Mouse (Mus musculus) erythroblast, adult 5-6 weeks (primary cell): ENCODE measurements around the gene Gm9918. TPM values are rescaled to one million over a fixed set of nuclear protein-coding genes. Genes with fewer than 3 reads are reported as not detected.

Experiments used
- total RNA-seq, 2 experiments: library from RNA; stranded (forward) in 1 of 2; stranded (reverse) in 1 of 2; fragments of 150-400 nt in 1 of 2; fragments of 200-764, 138-1000 nt in 1 of 2; gene quantifications; 2 replicates each; pipeline versions ENCODE4 v1.2.3 to v1.2.4; 2015 to 2017; ENCODE audit warnings: low replicate concordance in 2 of 2

Gene Gm9918
- total RNA-seq, 2 experiments from 2014 or later = not detected

Other genes starting within 250 kb of the Gm9918 start
- 2.3 TPM in 1 of 2 replicates, not detected in the other for gene Krt18, start 242.4 kb upstream of the Gm9918 start, total RNA-seq (2015; ENCODE audit: low replicate concordance)
- gene Krt18, start 242.4 kb upstream of the Gm9918 start, total RNA-seq (2017; ENCODE audit: low replicate concordance) = 2.8 TPM in 1 of 2 replicates, not detected in the other
- 35.4 and 35.9 TPM in 2 replicates for gene Eif4b, start 196.8 kb upstream of the Gm9918 start, total RNA-seq (2015; ENCODE audit: low replicate concordance)
- gene Eif4b, start 196.8 kb upstream of the Gm9918 start, total RNA-seq (2017; ENCODE audit: low replicate concordance) = 58.0 and 81.1 TPM in 2 replicates
- gene Tns2, start 170.2 kb upstream of the Gm9918 start, total RNA-seq (2015; ENCODE audit: low replicate concordance) = not detected in 2 replicates
- not detected in 2 replicates for gene Tns2, start 170.2 kb upstream of the Gm9918 start, total RNA-seq (2017; ENCODE audit: low replicate concordance)
- gene Spryd3, start 134.3 kb upstream of the Gm9918 start, total RNA-seq (2015; ENCODE audit: low replicate concordance) = 3.8 TPM in 1 of 2 replicates, not detected in the other
- gene Spryd3, start 134.3 kb upstream of the Gm9918 start, total RNA-seq (2017; ENCODE audit: low replicate concordance) = 2.1 and 4.7 TPM in 2 replicates
- gene Igfbp6, start 126.2 kb upstream of the Gm9918 start, total RNA-seq (2015; ENCODE audit: low replicate concordance) = 1.5 TPM in 1 of 2 replicates, not detected in the other
- gene Igfbp6, start 126.2 kb upstream of the Gm9918 start, total RNA-seq (2017; ENCODE audit: low replicate concordance) = not detected in 2 replicates
- gene Soat2, start 120.0 kb upstream of the Gm9918 start, total RNA-seq (2015; ENCODE audit: low replicate concordance) = 1.0 TPM in 1 of 2 replicates, not detected in the other
- 1.5 and 1.8 TPM in 2 replicates for gene Soat2, start 120.0 kb upstream of the Gm9918 start, total RNA-seq (2017; ENCODE audit: low replicate concordance)
- 14.2 and 19.0 TPM in 2 replicates for gene Zfp740, start 67.3 kb upstream of the Gm9918 start, total RNA-seq (2015; ENCODE audit: low replicate concordance)
- 15.7 and 21.5 TPM in 2 replicates for gene Zfp740, start 67.3 kb upstream of the Gm9918 start, total RNA-seq (2017; ENCODE audit: low replicate concordance)
- gene Csad, start 65.8 kb upstream of the Gm9918 start, total RNA-seq (2015; ENCODE audit: low replicate concordance) = 2.9 TPM in 1 of 2 replicates, not detected in the other
- gene Csad, start 65.8 kb upstream of the Gm9918 start, total RNA-seq (2017; ENCODE audit: low replicate concordance) = 9.3 and 12.5 TPM in 2 replicates
- gene Itgb7, start 38.6 kb upstream of the Gm9918 start, total RNA-seq (2015; ENCODE audit: low replicate concordance) = 36.8 and 55.3 TPM in 2 replicates
- 31.0 and 35.5 TPM in 2 replicates for gene Itgb7, start 38.6 kb upstream of the Gm9918 start, total RNA-seq (2017; ENCODE audit: low replicate concordance)
- 0.84 and 1.5 TPM in 2 replicates for gene Rarg, start 13.0 kb upstream of the Gm9918 start, total RNA-seq (2015; ENCODE audit: low replicate concordance)
- 0.84 and 5.2 TPM in 2 replicates for gene Rarg, start 13.0 kb upstream of the Gm9918 start, total RNA-seq (2017; ENCODE audit: low replicate concordance)
- gene Mfsd5, start 8.9 kb downstream of the Gm9918 start, total RNA-seq (2015; ENCODE audit: low replicate concordance) = 5.9 and 15.6 TPM in 2 replicates
- gene Mfsd5, start 8.9 kb downstream of the Gm9918 start, total RNA-seq (2017; ENCODE audit: low replicate concordance) = 2.5 and 10.7 TPM in 2 replicates
- 4.8 and 10.9 TPM in 2 replicates for gene Espl1, start 25.7 kb downstream of the Gm9918 start, total RNA-seq (2015; ENCODE audit: low replicate concordance)
- 29.3 and 37.1 TPM in 2 replicates for gene Espl1, start 25.7 kb downstream of the Gm9918 start, total RNA-seq (2017; ENCODE audit: low replicate concordance)
- gene Pfdn5, start 55.6 kb downstream of the Gm9918 start, total RNA-seq (2015; ENCODE audit: low replicate concordance) = 71.1 and 131 TPM in 2 replicates
- gene Pfdn5, start 55.6 kb downstream of the Gm9918 start, total RNA-seq (2017; ENCODE audit: low replicate concordance) = 120 and 128 TPM in 2 replicates
- gene Myg1, start 61.1 kb downstream of the Gm9918 start, total RNA-seq (2015; ENCODE audit: low replicate concordance) = 9.4 and 10.0 TPM in 2 replicates
- 14.3 and 14.9 TPM in 2 replicates for gene Myg1, start 61.1 kb downstream of the Gm9918 start, total RNA-seq (2017; ENCODE audit: low replicate concordance)
- 30.3 and 60.7 TPM in 2 replicates for gene Aaas, start 80.2 kb downstream of the Gm9918 start, total RNA-seq (2015; ENCODE audit: low replicate concordance)
- gene Aaas, start 80.2 kb downstream of the Gm9918 start, total RNA-seq (2017; ENCODE audit: low replicate concordance) = 11.7 and 49.7 TPM in 2 replicates
- gene Sp7, start 96.6 kb downstream of the Gm9918 start, total RNA-seq (2015; ENCODE audit: low replicate concordance) = not detected in 2 replicates
- gene Sp7, start 96.6 kb downstream of the Gm9918 start, total RNA-seq (2017; ENCODE audit: low replicate concordance) = not detected in 2 replicates
- 42.2 and 66.3 TPM in 2 replicates for gene Sp1, start 135.6 kb downstream of the Gm9918 start, total RNA-seq (2015; ENCODE audit: low replicate concordance)
- 20.2 and 23.1 TPM in 2 replicates for gene Sp1, start 135.6 kb downstream of the Gm9918 start, total RNA-seq (2017; ENCODE audit: low replicate concordance)
- not detected in 2 replicates for gene Amhr2, start 174.8 kb downstream of the Gm9918 start, total RNA-seq (2015; ENCODE audit: low replicate concordance)
- not detected in 2 replicates for gene Amhr2, start 174.8 kb downstream of the Gm9918 start, total RNA-seq (2017; ENCODE audit: low replicate concordance)
- 70.9 and 84.4 TPM in 2 replicates for gene Prr13, start 188.5 kb downstream of the Gm9918 start, total RNA-seq (2015; ENCODE audit: low replicate concordance)
- gene Prr13, start 188.5 kb downstream of the Gm9918 start, total RNA-seq (2017; ENCODE audit: low replicate concordance) = 37.6 and 64.5 TPM in 2 replicates
- gene Pcbp2, start 200.0 kb downstream of the Gm9918 start, total RNA-seq (2015; ENCODE audit: low replicate concordance) = 252 and 321 TPM in 2 replicates
- gene Pcbp2, start 200.0 kb downstream of the Gm9918 start, total RNA-seq (2017; ENCODE audit: low replicate concordance) = 85.4 and 91.0 TPM in 2 replicates
- not detected in 2 replicates for gene Gm10337, start 233.2 kb downstream of the Gm9918 start, total RNA-seq (2015; ENCODE audit: low replicate concordance)
- not detected in 2 replicates for gene Gm10337, start 233.2 kb downstream of the Gm9918 start, total RNA-seq (2017; ENCODE audit: low replicate concordance)
- not detected in 2 replicates for gene Map3k12, start 246.5 kb downstream of the Gm9918 start, total RNA-seq (2015; ENCODE audit: low replicate concordance)
- 0.34 and 1.1 TPM in 2 replicates for gene Map3k12, start 246.5 kb downstream of the Gm9918 start, total RNA-seq (2017; ENCODE audit: low replicate concordance)
- gene Tarbp2, start 247.6 kb downstream of the Gm9918 start, total RNA-seq (2015; ENCODE audit: low replicate concordance) = 3.5 and 7.3 TPM in 2 replicates
- 9.6 and 13.5 TPM in 2 replicates for gene Tarbp2, start 247.6 kb downstream of the Gm9918 start, total RNA-seq (2017; ENCODE audit: low replicate concordance)